Mouse (Mus musculus): Measurements from ENCODE around the gene Bglap. TPM values are rescaled to one million over a fixed set of nuclear protein-coding genes. Genes with fewer than 3 reads are reported as not detected.
A peak's percentile ranks its signal among the peaks of the same experiment; 100 is the strongest.
"Not testable (repeated sequence)": the region's sequence is repeated elsewhere in the genome, so short reads cannot be mapped to it uniquely, and the experiment has no call there.

Gene Bglap
- total RNA-seq, 2 experiments from 2014 or later, result 1.4 to 1.6 TPM

DNA sequence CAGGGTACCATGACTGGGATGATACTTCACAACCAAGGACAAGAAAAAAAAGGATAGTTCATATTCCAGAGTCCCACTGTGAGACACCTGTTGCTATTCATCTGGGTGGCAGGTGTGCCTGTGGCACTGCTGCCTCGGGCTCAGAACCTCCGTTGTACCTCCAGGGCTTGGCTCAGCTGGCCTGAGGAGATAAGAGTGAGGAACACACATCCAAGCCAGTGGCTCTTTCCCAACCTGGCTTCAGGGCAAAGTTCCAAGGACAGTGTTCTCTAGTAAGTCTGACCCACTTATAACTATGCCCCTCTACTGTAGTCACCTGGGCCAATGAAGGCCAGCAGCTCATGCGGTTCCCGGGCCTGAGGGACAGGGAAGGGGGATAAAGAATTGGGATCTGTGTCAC, 27.4 kb upstream of the Bglap start:
- intact Hi-C loops (cut with DNase I), result loop anchor here (2.0 kb wide), 1 partner anchor 13 kb away; the partner anchor contains the start of gene Slc25a44
- TF ChIP-seq CTCF (IDR thresholded peaks at IDR 0.05), result no peak
- no peak for DNase-seq (ENCODE audit: extremely low spot score in 1 of 2, low spot score in 2 of 2)
- Histone ChIP-seq H3K27ac (no peak overlapping the region), H3K4me3 (no peak overlapping the region)

DNA sequence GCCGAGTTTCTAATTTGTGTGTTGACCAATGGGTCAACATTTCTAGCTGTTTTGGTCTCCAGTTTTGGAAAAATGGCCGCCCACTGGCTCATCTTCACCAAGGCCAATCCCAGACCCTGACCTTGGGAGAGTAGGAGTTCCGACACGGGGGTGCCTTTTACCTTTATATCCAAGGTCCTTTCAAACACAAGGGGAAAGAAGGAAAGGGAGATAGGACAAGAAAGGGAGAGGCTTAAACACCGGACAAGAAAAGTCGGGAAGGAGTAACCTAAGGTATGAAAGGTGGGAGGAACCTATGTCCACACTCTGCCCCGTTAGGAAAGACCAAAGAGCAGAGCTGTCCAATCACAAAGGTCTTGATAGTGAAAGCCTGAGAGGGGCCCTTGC, 26.4 kb upstream of the Bglap start:
- no peak for TF ChIP-seq CTCF (IDR thresholded peaks at IDR 0.05)

DNA sequence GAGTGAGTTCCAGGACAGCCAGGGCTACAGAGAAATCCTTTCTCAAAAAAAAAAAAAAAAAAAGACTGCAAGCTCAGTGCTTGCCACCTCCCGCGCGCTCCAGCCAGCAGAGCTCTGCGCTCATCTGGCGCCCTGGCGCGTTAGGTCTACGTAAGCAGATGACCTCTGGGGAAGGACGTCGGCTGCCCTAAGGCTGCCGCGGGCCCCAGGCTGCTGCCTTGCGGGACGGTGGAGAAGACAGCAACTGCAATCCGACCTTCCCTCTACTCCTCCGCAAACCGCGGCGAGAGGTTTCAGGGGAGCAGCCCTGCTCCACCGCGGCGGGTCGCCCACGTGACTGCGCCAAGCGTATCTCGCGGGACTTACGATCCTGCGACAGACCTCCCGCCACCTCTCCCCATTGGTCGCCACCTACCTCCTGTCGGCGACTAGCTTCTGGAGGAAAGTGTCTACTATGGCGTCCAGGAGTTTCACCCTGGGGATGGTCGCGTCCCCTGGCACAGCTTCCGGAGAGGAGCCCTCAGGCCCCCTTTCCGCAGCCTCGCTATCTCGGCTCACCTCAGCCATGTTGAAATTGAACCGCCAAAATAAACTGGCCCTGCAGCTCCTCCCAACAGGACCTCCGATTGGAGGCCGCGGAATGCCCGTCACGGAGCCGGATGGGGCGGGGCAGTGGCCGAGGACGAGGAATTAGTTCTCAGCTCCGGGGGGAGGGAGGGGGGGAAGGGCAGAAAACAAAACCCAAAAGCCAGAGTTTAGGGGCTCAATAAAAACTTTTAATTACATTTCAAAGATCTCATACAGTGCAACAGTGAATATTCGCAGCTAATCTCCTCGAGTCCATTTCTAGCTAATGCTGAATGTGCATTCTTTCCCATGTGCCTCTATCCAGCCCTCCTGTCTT, 25.7 kb upstream of the Bglap start, which contains the start of gene Pmf1:
Gene Pmf1 (minus strand): TSS at position 591 of the 904 bp plus-strand sequence.
- DNase-seq (ENCODE audit: extremely low spot score in 1 of 2, low spot score in 2 of 2), result peak; percentile 84 to 86
- Histone ChIP-seq H3K27ac (peak within 1 kb of the TSS; percentile 95), H3K4me3 (peak within 1 kb of the TSS; percentile 61)
- no peak; the same call in 1 of the 2 replicates for TF ChIP-seq CTCF (IDR thresholded peaks at IDR 0.05)
- intact Hi-C loops (cut with DNase I), result loop anchor here (1.0 to 5.0 kb wide), 3 partner anchors 15 to 117 kb away; partner anchors contain the start of gene Slc25a44

More for the DNA sequence above, 26.4 kb upstream of the Bglap start:
- Histone ChIP-seq H3K4me3 (peak overlapping the region; percentile 61), H3K27ac (peak overlapping the region; percentile 95)
- intact Hi-C loops (cut with DNase I), result loop anchor here (1.0 to 2.0 kb wide), 2 partner anchors 14 to 26 kb away; partner anchors contain the start of gene Slc25a44
- DNase-seq (ENCODE audit: extremely low spot score in 1 of 2, low spot score in 2 of 2), result no peak

DNA sequence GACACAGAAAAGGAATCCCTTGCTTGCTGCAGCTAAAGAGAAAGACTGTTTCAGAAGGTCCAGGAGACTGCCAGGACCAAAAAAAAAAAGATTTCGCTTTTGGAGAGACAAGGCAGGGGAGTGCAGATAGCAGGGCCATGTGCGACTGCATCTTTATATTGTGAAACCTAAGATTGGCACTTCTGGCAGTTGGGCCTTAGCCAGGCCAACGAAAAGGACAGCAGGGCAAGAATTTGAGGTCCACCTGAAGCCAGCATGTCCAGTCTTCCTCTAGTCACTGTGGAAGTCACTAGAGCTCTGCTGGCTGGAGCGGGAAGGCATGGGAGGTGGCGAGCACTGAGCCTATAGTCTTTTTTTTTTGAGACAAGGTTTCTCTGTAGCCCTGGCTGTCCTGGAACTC, 24.7 kb upstream of the Bglap start:
- Histone ChIP-seq H3K27ac (no peak overlapping the region), H3K4me3 (no peak overlapping the region)
- no peak for DNase-seq (ENCODE audit: extremely low spot score in 1 of 2, low spot score in 2 of 2)
- intact Hi-C loops (cut with DNase I), result loop anchor here (5.0 kb wide), 1 partner anchor 118 kb away; no protein-coding TSS in a partner anchor
- no peak for TF ChIP-seq CTCF (IDR thresholded peaks at IDR 0.05)

DNA sequence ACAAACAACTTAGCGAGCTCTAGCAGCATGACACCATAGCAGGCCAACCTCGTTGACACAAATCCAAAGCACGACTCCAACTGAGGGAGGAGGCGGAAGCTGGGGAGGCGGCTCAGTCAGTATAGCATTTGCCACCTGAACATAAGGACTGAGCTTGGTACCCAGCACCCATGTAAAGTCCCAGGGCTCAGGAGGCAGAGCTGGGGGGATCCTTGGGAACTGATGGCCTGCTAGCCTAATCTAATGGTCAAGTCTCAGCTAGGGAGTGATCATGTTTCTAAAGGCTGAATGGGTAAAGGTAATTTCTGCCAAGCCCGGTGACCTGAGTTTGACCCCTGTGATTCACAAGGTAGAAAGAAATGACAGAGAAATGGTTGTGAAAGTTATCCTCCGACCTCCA, 23.3 kb upstream of the Bglap start:
- no peak overlapping the region for H3K4me3 ChIP-seq
- no peak overlapping the region for H3K27ac ChIP-seq
- TF ChIP-seq CTCF (IDR thresholded peaks at IDR 0.05), result no peak
- intact Hi-C loops (cut with DNase I), result loop anchor here (1.0 to 5.0 kb wide), 2 partner anchors 60 to 120 kb away; no protein-coding TSS in a partner anchor
- no peak for DNase-seq (ENCODE audit: extremely low spot score in 1 of 2, low spot score in 2 of 2)

DNA sequence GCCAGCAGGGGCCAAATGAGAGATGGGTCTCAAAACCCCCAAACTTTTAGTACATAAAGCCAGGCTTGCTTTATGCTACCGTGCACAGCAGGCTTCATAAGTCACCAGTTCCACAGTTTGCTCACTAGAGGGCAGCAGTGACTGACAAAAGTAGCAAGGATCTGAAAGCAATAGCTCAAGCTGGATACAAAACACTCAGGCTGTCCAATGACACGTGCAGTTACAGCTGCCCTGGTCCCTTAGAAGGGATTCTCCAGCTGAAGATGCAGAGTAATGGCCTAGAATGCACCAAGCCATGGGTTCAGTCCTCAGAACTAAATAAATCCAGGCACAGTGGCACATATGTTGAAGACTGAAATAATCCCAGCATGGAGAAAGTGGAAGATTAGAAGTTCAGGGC, 22.8 kb upstream of the Bglap start:
- peak; percentile 37 to 56 for DNase-seq (ENCODE audit: extremely low spot score in 1 of 2, low spot score in 2 of 2)
- H3K27ac ChIP-seq, result 0 out of 2 replicates have a peak overlapping the region, but pooled peaks have one; percentile 16
- H3K4me3 ChIP-seq, result no peak overlapping the region
- TF ChIP-seq CTCF (IDR thresholded peaks at IDR 0.05), result peak; percentile 89
- intact Hi-C loops (cut with DNase I), result loop anchor here (1.0 to 5.0 kb wide), 2 partner anchors 60 to 120 kb away; no protein-coding TSS in a partner anchor

DNA sequence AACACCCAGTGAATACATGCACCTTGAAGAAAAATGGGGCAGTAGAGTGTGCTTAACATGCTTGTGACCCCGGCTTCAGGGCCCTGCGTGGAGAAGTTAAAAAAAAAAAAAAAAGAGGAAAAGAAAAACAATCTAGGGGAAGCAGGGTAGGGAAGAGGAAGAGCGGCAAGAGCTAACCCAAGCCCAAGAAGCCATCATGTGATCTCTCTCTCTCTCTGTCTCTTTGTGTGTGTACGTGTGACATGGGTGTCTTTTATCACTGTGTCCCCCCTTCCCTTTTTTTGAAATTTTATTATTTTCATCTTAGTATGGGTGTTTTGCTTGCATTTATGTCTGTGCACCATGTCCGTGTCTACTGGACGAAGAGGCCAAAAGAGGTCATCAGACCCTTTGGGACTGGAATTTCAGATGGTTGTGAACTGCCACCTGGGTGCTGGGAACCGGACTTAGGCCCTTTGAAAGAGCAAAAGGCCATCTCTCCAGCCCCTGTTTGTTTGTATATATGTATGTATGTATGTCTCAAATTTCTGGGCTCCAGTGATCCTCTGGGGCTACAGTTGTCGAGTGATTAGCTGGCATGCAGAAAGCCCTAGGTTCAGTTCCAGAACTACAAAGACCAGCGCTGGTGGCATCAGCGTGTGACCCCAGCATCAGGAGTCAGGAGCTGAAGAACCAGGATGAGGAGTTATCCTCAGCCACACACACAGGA, 19.4 kb upstream of the Bglap start:
- no peak overlapping the region for H3K27ac ChIP-seq
- intact Hi-C loops (cut with DNase I), result no loop called here
- no peak for DNase-seq (ENCODE audit: extremely low spot score in 1 of 2, low spot score in 2 of 2)
- TF ChIP-seq CTCF (IDR thresholded peaks at IDR 0.05), result no peak
- no peak overlapping the region for H3K4me3 ChIP-seq

DNA sequence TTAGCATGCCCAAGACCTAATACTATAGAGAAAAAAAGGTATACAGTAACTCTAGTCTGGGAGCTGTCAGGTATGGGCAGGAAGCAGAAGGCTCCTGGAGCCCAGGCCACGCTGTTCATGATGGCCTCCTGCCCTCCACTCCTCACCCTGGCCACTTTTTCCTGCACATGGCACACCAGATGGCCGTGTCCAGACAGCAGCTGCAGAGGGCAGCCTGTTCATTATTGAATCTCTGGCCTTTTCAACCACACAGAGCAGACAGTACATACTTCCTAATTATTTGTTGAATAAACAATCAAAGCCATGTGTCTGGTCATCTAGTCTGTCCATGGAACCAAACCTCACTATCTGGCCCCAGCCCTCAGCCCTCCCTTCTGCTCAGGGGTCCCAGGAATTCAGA, 14.4 kb upstream of the Bglap start:
- H3K4me3 ChIP-seq, result no peak overlapping the region
- no peak for TF ChIP-seq CTCF (IDR thresholded peaks at IDR 0.05)
- intact Hi-C loops (cut with DNase I), result no loop called here
- no peak overlapping the region for H3K27ac ChIP-seq
- no peak for DNase-seq (ENCODE audit: extremely low spot score in 1 of 2, low spot score in 2 of 2)

DNA sequence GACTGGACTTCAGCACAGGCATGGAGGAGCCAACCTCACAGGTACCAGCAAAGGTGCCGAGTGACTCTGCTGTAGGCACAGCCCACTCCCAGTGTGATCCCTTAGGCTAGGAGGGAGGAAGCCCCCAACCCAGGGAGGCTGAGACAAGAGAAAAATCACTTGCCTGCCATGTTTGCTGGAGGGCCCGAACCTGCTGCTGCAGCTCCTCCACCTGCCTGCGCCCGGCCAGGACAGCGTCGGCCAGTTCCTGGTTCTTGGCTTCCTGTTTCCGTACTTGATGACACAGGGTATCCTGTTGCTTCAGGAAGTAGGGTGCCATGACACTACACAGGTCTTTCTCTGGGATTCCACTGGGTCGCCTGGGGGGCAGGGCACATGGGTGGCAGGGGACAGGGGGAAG, 11.5 kb upstream of the Bglap start:
- DNase-seq (ENCODE audit: extremely low spot score in 1 of 2, low spot score in 2 of 2), result no peak
- H3K27ac ChIP-seq, result no peak overlapping the region
- intact Hi-C loops (cut with DNase I), result no loop called here
- H3K4me3 ChIP-seq, result no peak overlapping the region
- TF ChIP-seq CTCF (IDR thresholded peaks at IDR 0.05), result no peak

DNA sequence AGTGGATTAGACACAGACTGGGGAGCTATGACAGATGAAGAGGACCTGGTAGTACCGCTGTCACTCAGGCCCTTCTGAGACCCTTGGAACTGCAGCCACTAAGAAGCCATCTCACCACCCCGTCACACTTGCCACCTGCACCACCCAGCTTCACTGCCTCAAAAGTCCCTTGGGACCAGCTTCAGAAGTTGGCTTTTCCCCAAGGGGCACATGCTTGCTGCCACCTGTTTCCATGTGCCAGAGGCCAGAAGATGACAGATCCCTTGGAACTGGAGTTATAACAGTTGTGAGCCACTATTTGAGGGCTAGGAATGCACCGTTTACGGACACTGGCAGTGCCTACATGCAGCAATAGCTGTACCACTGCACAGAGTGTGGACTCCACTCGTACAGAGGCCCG, 11.0 kb upstream of the Bglap start:
- no peak overlapping the region for H3K27ac ChIP-seq
- intact Hi-C loops (cut with DNase I), result no loop called here
- H3K4me3 ChIP-seq, result no peak overlapping the region
- no peak for TF ChIP-seq CTCF (IDR thresholded peaks at IDR 0.05)
- DNase-seq (ENCODE audit: extremely low spot score in 1 of 2, low spot score in 2 of 2), result no peak

DNA sequence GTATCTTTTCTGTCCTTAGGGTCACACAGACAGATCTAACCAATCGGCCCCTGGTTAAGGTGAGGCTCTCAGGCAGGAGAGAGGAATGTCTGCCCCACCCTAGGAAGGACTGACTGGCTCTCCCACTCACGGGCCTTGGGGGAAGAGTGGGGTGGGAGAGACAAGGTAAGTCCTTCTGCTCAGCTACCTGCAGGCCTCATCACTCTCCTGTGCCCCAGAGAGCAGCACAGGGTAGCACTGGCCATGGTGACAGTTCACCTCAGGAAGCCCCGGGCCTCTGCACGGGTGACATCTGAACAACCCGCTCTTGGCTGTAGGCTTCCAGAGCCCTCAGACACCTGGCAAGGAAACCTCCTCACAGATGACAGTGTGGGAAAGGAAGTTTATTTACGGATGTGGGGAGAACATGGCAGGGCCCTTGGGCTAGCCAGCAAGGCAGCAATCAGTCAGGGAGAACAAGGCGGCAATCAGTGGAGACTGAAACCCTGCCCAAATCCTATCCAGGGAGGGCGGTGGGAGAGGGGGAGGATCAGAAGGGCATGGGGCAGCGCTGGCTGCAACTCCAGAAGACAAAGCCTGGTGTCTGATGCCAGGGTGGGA, 9.6 kb upstream of the Bglap start:
- no peak for TF ChIP-seq CTCF (IDR thresholded peaks at IDR 0.05)
- intact Hi-C loops (cut with DNase I), result no loop called here
- Histone ChIP-seq H3K4me3 (no peak overlapping the region), H3K27ac (no peak overlapping the region)
- no peak for DNase-seq (ENCODE audit: extremely low spot score in 1 of 2, low spot score in 2 of 2)

DNA sequence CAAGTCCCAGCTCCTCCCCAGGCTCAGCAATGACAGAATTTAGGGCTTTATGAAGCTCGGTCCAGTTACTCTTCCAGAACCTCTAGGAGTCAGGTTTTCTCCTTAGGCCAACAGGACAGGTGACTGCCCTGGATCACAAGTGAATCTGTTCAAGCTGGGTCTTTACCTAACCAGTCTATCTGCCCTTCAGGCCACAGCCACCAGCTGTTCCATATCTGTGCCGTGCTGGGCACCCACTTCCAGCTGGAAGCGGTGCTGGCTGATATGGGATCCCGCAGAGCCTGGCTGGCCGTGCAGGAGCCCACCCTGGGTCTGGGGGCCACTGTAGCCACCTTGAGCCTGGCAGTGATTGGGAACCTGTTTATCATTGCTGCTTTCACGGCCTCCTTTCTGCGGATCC, 1.9 kb downstream of the Bglap start:
- H3K4me3 ChIP-seq; H3K27ac ChIP-seq; intact Hi-C loops (cut with DNase I); DNase-seq (ENCODE audit: extremely low spot score in 1 of 2, low spot score in 2 of 2): not testable (repeated sequence)

DNA sequence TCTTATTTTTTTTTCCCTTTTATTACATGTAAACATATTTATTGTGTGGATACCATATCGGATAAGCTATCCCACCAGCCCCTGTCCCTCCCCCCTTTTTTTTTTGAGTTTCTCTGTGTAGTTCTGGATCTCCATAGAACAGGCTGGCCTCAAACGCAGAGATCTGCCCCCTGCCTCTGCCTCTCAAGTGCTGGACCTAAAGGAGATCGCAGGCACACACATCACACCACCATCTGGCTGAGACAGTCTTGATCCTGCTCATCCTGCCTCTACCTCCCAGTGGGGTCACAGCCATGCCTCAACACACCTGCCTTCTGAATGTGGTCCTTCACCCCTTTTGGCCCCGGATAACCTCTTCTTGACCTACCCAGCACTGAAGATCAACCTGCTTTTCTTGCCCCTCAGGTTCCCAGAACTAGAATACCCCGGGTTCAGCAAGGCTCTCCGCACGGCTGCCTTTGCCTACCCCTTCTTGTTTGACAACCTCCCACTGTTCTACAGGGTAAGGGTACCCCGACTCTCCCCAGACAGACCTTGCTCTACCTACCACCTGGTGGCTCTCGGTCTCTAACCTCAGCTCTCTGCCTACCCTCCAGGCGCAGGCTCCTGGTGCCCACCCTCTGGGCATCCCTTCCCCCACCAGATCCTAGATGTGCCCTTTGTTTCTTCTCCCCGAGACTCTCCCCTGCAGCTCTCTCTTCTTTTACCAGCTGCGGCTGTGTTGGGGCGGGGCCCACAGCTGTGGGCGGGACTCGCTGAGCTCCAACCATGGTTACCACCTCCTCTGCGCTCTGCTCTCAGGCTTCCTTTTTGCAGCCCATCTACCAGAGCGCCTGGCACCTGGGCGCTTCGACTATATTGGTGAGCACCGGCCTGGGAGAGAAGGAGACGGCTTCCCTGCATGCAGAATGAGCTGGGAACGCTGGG, 2.6 kb downstream of the Bglap start:
- intact Hi-C loops (cut with DNase I), result loop anchor here (1.0 kb wide), 1 partner anchor 9 kb away; no protein-coding TSS in a partner anchor
- H3K27ac ChIP-seq; DNase-seq (ENCODE audit: extremely low spot score in 1 of 2, low spot score in 2 of 2): not testable (repeated sequence)
- peak overlapping the region; percentile 23; the same call in 1 of the 2 replicates for H3K4me3 ChIP-seq

DNA sequence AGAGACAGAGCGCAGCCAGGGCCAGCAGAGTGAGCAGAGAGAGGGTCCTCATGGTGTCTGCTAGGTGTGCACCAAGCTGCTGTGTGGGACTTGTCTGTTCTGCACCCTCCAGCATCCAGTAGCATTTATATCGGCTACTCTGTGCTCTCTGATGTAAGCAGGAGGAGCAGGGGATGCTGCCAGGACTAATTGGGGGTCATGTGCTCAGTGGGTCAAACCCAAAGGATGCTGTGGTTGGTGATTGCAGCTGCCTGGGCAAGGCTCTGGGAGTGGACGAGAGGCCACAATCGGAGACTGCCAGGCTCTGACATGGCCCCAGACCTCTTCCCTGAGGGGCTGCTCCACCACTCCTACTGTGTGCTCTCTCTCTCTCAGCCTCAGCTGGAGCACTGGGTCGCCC, 5.7 kb downstream of the Bglap start, which contains the start of gene Bglap2:
Gene Bglap2 (minus strand): TSS at position 101 of the 400 bp plus-strand sequence.
- DNase-seq (ENCODE audit: extremely low spot score in 1 of 2, low spot score in 2 of 2); H3K27ac ChIP-seq; intact Hi-C loops (cut with DNase I); H3K4me3 ChIP-seq: not testable (repeated sequence)

DNA sequence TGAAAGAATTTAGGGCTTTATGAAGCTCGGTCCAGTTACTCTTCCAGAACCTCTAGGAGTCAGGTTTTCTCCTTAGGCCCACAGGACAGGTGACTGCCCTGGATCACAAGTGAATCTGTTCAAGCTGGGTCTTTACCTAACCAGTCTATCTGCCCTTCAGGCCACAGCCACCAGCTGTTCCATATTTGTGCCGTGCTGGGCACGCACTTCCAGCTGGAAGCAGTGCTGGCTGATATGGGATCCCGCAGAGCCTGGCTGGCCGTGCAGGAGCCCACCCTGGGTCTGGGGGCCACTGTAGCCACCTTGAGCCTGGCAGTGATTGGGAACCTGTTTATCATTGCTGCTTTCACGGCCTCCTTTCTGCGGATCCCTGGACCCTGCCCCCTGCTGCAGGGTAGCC, 7.6 kb downstream of the Bglap start:
- H3K4me3 ChIP-seq; H3K27ac ChIP-seq; intact Hi-C loops (cut with DNase I); DNase-seq (ENCODE audit: extremely low spot score in 1 of 2, low spot score in 2 of 2): not testable (repeated sequence)
